In the genomic region with DNA sequence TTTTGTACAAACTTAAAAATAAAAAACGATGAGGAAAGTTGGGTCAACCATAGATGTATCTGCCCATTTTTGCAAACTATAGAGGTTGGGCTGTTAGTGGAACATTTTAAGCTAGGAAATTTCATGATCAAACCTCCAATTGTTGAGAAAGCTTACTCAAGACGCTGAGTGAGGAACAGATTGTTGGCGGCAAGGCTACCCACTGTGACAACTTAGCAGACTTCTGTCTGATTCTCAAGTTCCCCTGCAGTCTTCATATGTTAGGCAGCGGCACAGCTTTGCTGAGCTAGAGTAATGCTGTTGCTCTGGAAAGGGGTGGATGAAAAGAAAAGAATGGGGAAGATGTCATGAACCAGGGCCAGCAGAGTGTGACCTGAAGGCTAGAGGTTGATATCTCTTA, we compare ENCODE assay signal across 26 mouse cellular contexts. TPM values are rescaled to one million over a fixed set of nuclear protein-coding genes. Genes with fewer than 3 reads are reported as not detected.
DNase-seq lines count a peak whose midpoint lies in the region; ATAC-seq and TF ChIP-seq lines count a peak whose summit lies in the region.
"Had no signal": no experiment of that assay in that cellular context is flagged by ENCODE, and none has a peak within 500 bp of the region (broad histone marks: within the 10 kb centered on the region; RNA-seq: fewer than 3 reads in every experiment).

No protein-coding gene starts in this region.

- no peak overlapping the region for H3K4me3 ChIP-seq in intestine, embryonic 15.5 days (replicated peaks)
- no peak overlapping the region for H3K4me3 ChIP-seq in intestine, postnatal 0 days (ENCODE audit: low read depth, low read length)
- H3K4me3 ChIP-seq in midbrain, postnatal 0 days (ENCODE audit: low read depth, low read length), result no peak overlapping the region
- H3K4me3 ChIP-seq in midbrain, embryonic 10.5 days, result no peak overlapping the region
- no peak overlapping the region for H3K4me3 ChIP-seq in lung, postnatal 0 days (ENCODE audit: low read depth, low read length)
- H3K4me3 ChIP-seq: embryonic facial prominence, embryonic 13.5 days; erythroblast, embryonic 14.5 days; forebrain, embryonic 12.5 days; gastrocnemius, adult 2 months; heart, embryonic 15.5 days; hindbrain, embryonic 15.5 days; kidney, embryonic 15.5 days; megakaryocyte, embryonic 14.5 days; stomach, embryonic 15.5 days had no signal

- H3K4me2 ChIP-seq in intestine, embryonic 15.5 days (replicated peaks), result no peak overlapping the region
- H3K4me2 ChIP-seq in intestine, postnatal 0 days (replicated peaks; ENCODE audit: low read depth), result no peak overlapping the region
- H3K4me2 ChIP-seq in midbrain, postnatal 0 days (ENCODE audit: low read depth, low read length, poor library complexity, severe bottlenecking), result no peak overlapping the region
- no peak overlapping the region for H3K4me2 ChIP-seq in lung, postnatal 0 days (replicated peaks; ENCODE audit: low read depth, low read length)
- H3K4me2 ChIP-seq: embryonic facial prominence, embryonic 13.5 days; forebrain, embryonic 12.5 days; heart, embryonic 15.5 days; hindbrain, embryonic 15.5 days; kidney, embryonic 15.5 days; lung, embryonic 14.5 days; stomach, embryonic 15.5 days had no signal

- TF ChIP-seq CTCF in intestine, postnatal 0 days (IDR thresholded peaks at IDR 0.05; ENCODE audit: low read depth), result no peak
- TF ChIP-seq CTCF in midbrain, postnatal 0 days (IDR thresholded peaks at IDR 0.05), result no peak
- TF ChIP-seq CTCF in lung, postnatal 0 days (IDR thresholded peaks at IDR 0.05), result no peak

- no peak for TF ChIP-seq EP300 in lung, postnatal 0 days (IDR thresholded peaks at IDR 0.05)

- H3K9ac ChIP-seq in intestine, embryonic 15.5 days, result no peak overlapping the region
- no peak overlapping the region for H3K9ac ChIP-seq in intestine, postnatal 0 days (ENCODE audit: low read depth, low read length)
- no peak overlapping the region for H3K9ac ChIP-seq in midbrain, postnatal 0 days (replicated peaks; ENCODE audit: low read length, poor library complexity, severe bottlenecking)
- H3K9ac ChIP-seq in lung, postnatal 0 days (replicated peaks; ENCODE audit: low read depth), result no peak overlapping the region
- H3K9ac ChIP-seq: embryonic facial prominence, embryonic 13.5 days; forebrain, embryonic 12.5 days; heart, embryonic 15.5 days; hindbrain, embryonic 15.5 days; kidney, embryonic 15.5 days; liver, embryonic 14.5 days; lung, embryonic 14.5 days; stomach, embryonic 15.5 days had no signal

- H3K27ac ChIP-seq in intestine, embryonic 15.5 days, result no peak overlapping the region
- no peak overlapping the region for H3K27ac ChIP-seq in intestine, postnatal 0 days (ENCODE audit: low read depth, low read length)
- no peak overlapping the region for H3K27ac ChIP-seq in midbrain, postnatal 0 days (ENCODE audit: low read depth, low read length)
- H3K27ac ChIP-seq in midbrain, embryonic 10.5 days (replicated peaks), result no peak overlapping the region
- H3K27ac ChIP-seq in lung, postnatal 0 days (ENCODE audit: low read length), result no peak overlapping the region
- H3K27ac ChIP-seq: embryonic facial prominence, embryonic 13.5 days; forebrain, embryonic 12.5 days; gastrocnemius, adult 2 months; heart, embryonic 15.5 days; hindbrain, embryonic 15.5 days; kidney, embryonic 15.5 days; liver, embryonic 14.5 days; stomach, embryonic 15.5 days had no signal

- no peaks in the 10 kb centered on the region for H3K27me3 ChIP-seq in intestine, embryonic 15.5 days (replicated peaks)
- no peaks in the 10 kb centered on the region for H3K27me3 ChIP-seq in intestine, postnatal 0 days (replicated peaks; ENCODE audit: control insufficient read depth, insufficient read depth, low read length)
- H3K27me3 ChIP-seq in midbrain, postnatal 0 days (ENCODE audit: insufficient read depth, low read length), result no peaks in the 10 kb centered on the region
- H3K27me3 ChIP-seq in midbrain, embryonic 10.5 days (ENCODE audit: low read depth, poor library complexity, severe bottlenecking), result no peaks in the 10 kb centered on the region
- H3K27me3 ChIP-seq in lung, postnatal 0 days (replicated peaks; ENCODE audit: insufficient read depth, low read length), result no peaks in the 10 kb centered on the region
- H3K27me3 ChIP-seq: embryonic facial prominence, embryonic 13.5 days; forebrain, embryonic 12.5 days; heart, embryonic 15.5 days; hindbrain, embryonic 15.5 days; kidney, embryonic 15.5 days; megakaryocyte, embryonic 14.5 days; stomach, embryonic 15.5 days had no signal

- no peaks in the 10 kb centered on the region for H3K9me3 ChIP-seq in intestine, embryonic 15.5 days
- no peaks in the 10 kb centered on the region for H3K9me3 ChIP-seq in intestine, postnatal 0 days (ENCODE audit: control insufficient read depth)
- no peaks in the 10 kb centered on the region for H3K9me3 ChIP-seq in midbrain, postnatal 0 days (ENCODE audit: low read length)
- H3K9me3 ChIP-seq in midbrain, embryonic 10.5 days (replicated peaks), result no peaks in the 10 kb centered on the region
- no peaks in the 10 kb centered on the region for H3K9me3 ChIP-seq in lung, postnatal 0 days (ENCODE audit: low read length)
- H3K9me3 ChIP-seq: embryonic facial prominence, embryonic 13.5 days; forebrain, embryonic 12.5 days; heart, embryonic 15.5 days; hindbrain, embryonic 15.5 days; kidney, embryonic 15.5 days; megakaryocyte, embryonic 14.5 days; stomach, embryonic 15.5 days had no signal

- no peaks in the 10 kb centered on the region for H3K36me3 ChIP-seq in intestine, embryonic 15.5 days
- no peaks in the 10 kb centered on the region for H3K36me3 ChIP-seq in intestine, postnatal 0 days (ENCODE audit: control insufficient read depth, insufficient read depth)
- H3K36me3 ChIP-seq in midbrain, postnatal 0 days (ENCODE audit: insufficient read depth, low read length), result no peaks in the 10 kb centered on the region
- H3K36me3 ChIP-seq in midbrain, embryonic 10.5 days, result no peaks in the 10 kb centered on the region
- H3K36me3 ChIP-seq in lung, postnatal 0 days (ENCODE audit: insufficient read depth, low read length), result no peaks in the 10 kb centered on the region
- H3K36me3 ChIP-seq: embryonic facial prominence, embryonic 13.5 days; forebrain, embryonic 12.5 days; heart, embryonic 15.5 days; hindbrain, embryonic 15.5 days; kidney, embryonic 15.5 days; stomach, embryonic 15.5 days had no signal

- DNase-seq in cerebellum, postnatal 10 days, result peak; percentile 39 to 49
- DNase-seq in cerebellum, postnatal 4 days (ENCODE audit: low spot score in 2 of 2), result no peak
- DNase-seq in midbrain, postnatal 0 days (ENCODE audit: low spot score), result peak; percentile 24
- DNase-seq in midbrain, embryonic 10.5 days (ENCODE audit: low spot score), result no peak
- DNase-seq in lung, postnatal 0 days (ENCODE audit: low spot score), result no peak
- DNase-seq: adrenal gland, postnatal 25 days; gastrocnemius, adult 2 months; heart, postnatal 4 days; kidney, postnatal 36 days; lung, embryonic 14.5 days; lung, postnatal 36 days; thymus, adult 18-20 months; thymus, postnatal 4 days had no signal

- H3K4me1 ChIP-seq in intestine, embryonic 15.5 days (replicated peaks), result no peaks in the 10 kb centered on the region
- H3K4me1 ChIP-seq in intestine, postnatal 0 days (replicated peaks; ENCODE audit: control insufficient read depth, insufficient read depth, low read length), result no peaks in the 10 kb centered on the region; the same call in 1 of the 2 replicates
- H3K4me1 ChIP-seq in midbrain, postnatal 0 days (ENCODE audit: insufficient read depth, low read length), result no peaks in the 10 kb centered on the region
- peaks cover 3% of the 10 kb centered on the region for H3K4me1 ChIP-seq in midbrain, embryonic 10.5 days
- no peaks in the 10 kb centered on the region for H3K4me1 ChIP-seq in lung, postnatal 0 days (ENCODE audit: insufficient read depth, low read depth, low read length)
- H3K4me1 ChIP-seq: embryonic facial prominence, embryonic 13.5 days; heart, embryonic 15.5 days; hindbrain, embryonic 15.5 days; kidney, embryonic 15.5 days; megakaryocyte, embryonic 14.5 days; stomach, embryonic 15.5 days had no signal

- 87% methylated on average over 4 of the region's 4 CpGs for WGBS in intestine, embryonic 15.5 days
- 84% methylated on average over 4 of the region's 4 CpGs for WGBS in intestine, postnatal 0 days
- 77% methylated on average over 4 of the region's 4 CpGs for WGBS in midbrain, postnatal 0 days
- WGBS in midbrain, embryonic 10.5 days, result 72% methylated on average over 4 of the region's 4 CpGs
- 83% methylated on average over 4 of the region's 4 CpGs for WGBS in lung, postnatal 0 days

- 0 out of 2 replicates have a peak, but pooled peaks have one; percentile 6 for ATAC-seq in intestine, embryonic 15.5 days
- no peak for ATAC-seq in intestine, postnatal 0 days
- ATAC-seq in midbrain, postnatal 0 days (ENCODE audit: low FRiP score), result no peak
- no peak for ATAC-seq in lung, postnatal 0 days
- ATAC-seq: CD4-positive, CD25-positive, alpha-beta regulatory T cell, adult 4 months; midbrain, embryonic 16.5 days had no signal

RNA-seq across cellular contexts. Expression of gene Immp2l, which starts 44.2 kb away (rescaled TPM):
- polyA plus RNA-seq in intestine, embryonic 15.5 days (2015; fragmentation: Nextera tagmentation; extraction: Ambion mirVana), result 26.9 and 27.7 TPM in 2 replicates
- 30.5 and 35.1 TPM in 2 replicates for polyA plus RNA-seq in intestine, postnatal 0 days (2015; fragmentation: Nextera tagmentation; extraction: Ambion mirVana)
- 2.9 and 16.6 TPM in 2 replicates for total RNA-seq in midbrain, postnatal 0 days (2014; rRNA removed)
- polyA plus RNA-seq in midbrain, postnatal 0 days (2015; fragmentation: Nextera tagmentation; extraction: Ambion mirVana), result 5.2 and 9.4 TPM in 2 replicates
- 9.2 and 12.0 TPM in 2 replicates for polyA plus RNA-seq in midbrain, embryonic 10.5 days (2016; fragmentation: Nextera tagmentation; extraction: Ambion mirVana)
- polyA plus RNA-seq in lung, postnatal 0 days (2015; fragmentation: Nextera tagmentation; extraction: Ambion mirVana), result 4.9 and 5.2 TPM in 2 replicates

Comparison
In these comparisons a context has a peak if more than half of its experiments do, and no peak if none do; other contexts are left out.
1. DNase-seq: peak in cerebellum, postnatal 10 days (2 of 2) and midbrain, postnatal 0 days (single experiment); none in cerebellum, postnatal 4 days (0 of 2), midbrain, embryonic 10.5 days (single experiment) and lung, postnatal 0 days (single experiment).